Mouse (Mus musculus): Measurements from ENCODE around the gene Camk1g.

GRCm38 (mm10) chr1:193305386-193305785, 64.7 kb downstream of the Camk1g start:
- TF ChIP-seq CTCF (IDR thresholded peaks at IDR 0.05; ENCODE audit: low read depth, low read length) (no peak), GATA2 (IDR thresholded peaks at IDR 0.05; ENCODE audit: borderline replicate concordance, low read depth, low read length) (no peak)
